Mouse (Mus musculus) adrenal gland, adult 2 months (tissue): ENCODE data around the gene Gm20388. TPM values are rescaled to one million over a fixed set of nuclear protein-coding genes. Genes with fewer than 3 reads are reported as not detected.

ENCODE experiments used
- DNase-seq: peaks from one replicate; pipeline ENCODE4 v3.0.0; 2021
- polyA plus RNA-seq: library from polyadenylated mRNA; depleted of rRNA; stranded (reverse); fragments of >200 nt; gene quantifications from 2 replicates; pipeline ENCODE4 v1.2.3, GENCODE M21; 2012
- total RNA-seq, 2 experiments: library from RNA; stranded (reverse); gene quantifications; 2 replicates each; pipeline ENCODE4 v1.2.3; 2021

Gm20388 gene
- total and polyA plus RNA-seq, 3 experiments, result 5.9 to 50.1 (median 9.9) TPM

GRCm38 (mm10) chr8:123719811-123720210 is 3809.2 kb downstream of the Gm20388 start:
- no peak for DNase-seq

- DNase-seq, result no peak
Observed at GRCm38 (mm10) chr8:123720471-123721001, 3809.9 kb downstream of the Gm20388 start.

GRCm38 (mm10) chr8:123722245-123722644 is 3811.6 kb downstream of the Gm20388 start:
- DNase-seq, result no peak

GRCm38 (mm10) chr8:123724752-123725151 is 3814.1 kb downstream of the Gm20388 start:
- DNase-seq, result no peak

- DNase-seq, result no peak
Observed at GRCm38 (mm10) chr8:123725261-123725660, 3814.6 kb downstream of the Gm20388 start.

- DNase-seq, result no peak
Observed at GRCm38 (mm10) chr8:123726759-123727158, 3816.1 kb downstream of the Gm20388 start.

GRCm38 (mm10) chr8:123729055-123729785 is 3818.6 kb downstream of the Gm20388 start:
- DNase-seq, result no peak

GRCm38 (mm10) chr8:123729786-123730411 is 3819.3 kb downstream of the Gm20388 start:
- no peak for DNase-seq

GRCm38 (mm10) chr8:123732332-123732731 is 3821.7 kb downstream of the Gm20388 start:
- no peak for DNase-seq

- DNase-seq, result peak; percentile 76
Observed at GRCm38 (mm10) chr8:123734486-123734885, 3823.8 kb downstream of the Gm20388 start.

GRCm38 (mm10) chr8:123736974-123737373 is 3826.3 kb downstream of the Gm20388 start:
- no peak for DNase-seq

- no peak for DNase-seq
Observed at GRCm38 (mm10) chr8:123740263-123740662, 3829.6 kb downstream of the Gm20388 start.

- DNase-seq, result no peak
Observed at GRCm38 (mm10) chr8:123741232-123741631, 3830.6 kb downstream of the Gm20388 start.

GRCm38 (mm10) chr8:123746488-123746887 is 3835.8 kb downstream of the Gm20388 start:
- no peak for DNase-seq

- DNase-seq, result no peak
Observed at GRCm38 (mm10) chr8:123747772-123748171, 3837.1 kb downstream of the Gm20388 start.

- no peak for DNase-seq
Observed at GRCm38 (mm10) chr8:123750171-123750693, 3839.6 kb downstream of the Gm20388 start.

GRCm38 (mm10) chr8:123752773-123753468 is 3842.3 kb downstream of the Gm20388 start:
- DNase-seq, result no peak

GRCm38 (mm10) chr8:123753604-123754375 is 3843.1 kb downstream of the Gm20388 start:
- DNase-seq, result no peak

GRCm38 (mm10) chr8:123754538-123755431 is 3844.1 kb downstream of the Gm20388 start:
- DNase-seq, result no peak

GRCm38 (mm10) chr8:123756901-123757300 is 3846.3 kb downstream of the Gm20388 start:
- DNase-seq, result no peak

- DNase-seq, result no peak
Observed at GRCm38 (mm10) chr8:123758935-123759334, 3848.3 kb downstream of the Gm20388 start.
